Mouse (Mus musculus) urinary bladder, postnatal 36 days (tissue): Measurements from ENCODE around the gene Rrnad1.

Experiments
- DNase-seq, 2 experiments: peaks; one replicate each; pipeline ENCODE4 v3.0.0; 2022; ENCODE audit warnings: low spot score in 2 of 2, mixed read lengths in 1 of 2

Rrnad1 gene

GRCm38 (mm10) chr3:87930078-87930795, at the start of gene Rrnad1, which contains the start of gene Isg20l2:
Gene Rrnad1 (minus strand): TSS chr3:87930717.
Gene Isg20l2 (plus strand): TSS chr3:87930314.
- DNase-seq = peak; percentile 95 to 97

- no peak for DNase-seq
Measured at GRCm38 (mm10) chr3:87980085-87980484, 49.6 kb upstream of the Rrnad1 start.

- no peak for DNase-seq
Measured at GRCm38 (mm10) chr3:87979493-87979892, 49.0 kb upstream of the Rrnad1 start.

GRCm38 (mm10) chr3:87974381-87974987, 44.0 kb upstream of the Rrnad1 start:
- DNase-seq = no peak

GRCm38 (mm10) chr3:87973593-87974380, 43.3 kb upstream of the Rrnad1 start:
- DNase-seq = no peak

- DNase-seq = no peak
Measured at GRCm38 (mm10) chr3:87972776-87973175, 42.3 kb upstream of the Rrnad1 start.

GRCm38 (mm10) chr3:87972203-87972664, 41.7 kb upstream of the Rrnad1 start:
- no peak for DNase-seq

GRCm38 (mm10) chr3:87971489-87972202, 41.1 kb upstream of the Rrnad1 start:
- DNase-seq = no peak

- DNase-seq = peak; percentile 22 to 23
Measured at GRCm38 (mm10) chr3:87970939-87971488, 40.5 kb upstream of the Rrnad1 start, which contains the start of gene Nes. Gene Nes (plus strand): TSS chr3:87971078.

GRCm38 (mm10) chr3:87970184-87970938, 39.8 kb upstream of the Rrnad1 start:
- peak; percentile 37 to 48 for DNase-seq

- peak; percentile 80 to 86 for DNase-seq
Measured at GRCm38 (mm10) chr3:87960586-87961191, 30.2 kb upstream of the Rrnad1 start.

GRCm38 (mm10) chr3:87960191-87960585, 29.7 kb upstream of the Rrnad1 start:
- DNase-seq = no peak

GRCm38 (mm10) chr3:87959371-87959770, 28.9 kb upstream of the Rrnad1 start:
- DNase-seq = no peak

GRCm38 (mm10) chr3:87958967-87959366, 28.4 kb upstream of the Rrnad1 start:
- DNase-seq = no peak

- DNase-seq = peak; percentile 42
Measured at GRCm38 (mm10) chr3:87958476-87958875, 28.0 kb upstream of the Rrnad1 start.

- no peak for DNase-seq
Measured at GRCm38 (mm10) chr3:87958056-87958455, 27.5 kb upstream of the Rrnad1 start.

GRCm38 (mm10) chr3:87952440-87952839, 21.9 kb upstream of the Rrnad1 start:
- DNase-seq = no peak

GRCm38 (mm10) chr3:87951946-87952345, 21.4 kb upstream of the Rrnad1 start:
- DNase-seq = no peak

GRCm38 (mm10) chr3:87949955-87950515, 19.5 kb upstream of the Rrnad1 start:
- DNase-seq = no peak
